Mouse (Mus musculus) spleen, adult 12 weeks (tissue): Measurements from ENCODE around the gene Grm7.

ENCODE experiments used
- DNase-seq: peaks from one replicate; pipeline ENCODE4 v3.0.0; 2022; ENCODE audit warnings: low spot score

Grm7 gene

GRCm38 (mm10) chr6:111571471-111572088, 926.2 kb downstream of the Grm7 start:
- no peak for DNase-seq

GRCm38 (mm10) chr6:111584851-111585250, 939.5 kb downstream of the Grm7 start:
- DNase-seq = no peak

GRCm38 (mm10) chr6:111587572-111587971, 942.2 kb downstream of the Grm7 start:
- DNase-seq = no peak

- DNase-seq = no peak
Measured at GRCm38 (mm10) chr6:111601892-111602654, 956.7 kb downstream of the Grm7 start.

GRCm38 (mm10) chr6:111610396-111610795, 965.0 kb downstream of the Grm7 start:
- no peak for DNase-seq

GRCm38 (mm10) chr6:111613834-111614233, 968.5 kb downstream of the Grm7 start:
- no peak for DNase-seq
